Mouse (Mus musculus): ENCODE measurements at regions not wholly inside any gene's neighbourhood (a gene's known extent, or its start where the extent isn't known, plus 50 kb on each side); places are given as distances from the start of the nearest gene placed in this dataset.

DNA sequence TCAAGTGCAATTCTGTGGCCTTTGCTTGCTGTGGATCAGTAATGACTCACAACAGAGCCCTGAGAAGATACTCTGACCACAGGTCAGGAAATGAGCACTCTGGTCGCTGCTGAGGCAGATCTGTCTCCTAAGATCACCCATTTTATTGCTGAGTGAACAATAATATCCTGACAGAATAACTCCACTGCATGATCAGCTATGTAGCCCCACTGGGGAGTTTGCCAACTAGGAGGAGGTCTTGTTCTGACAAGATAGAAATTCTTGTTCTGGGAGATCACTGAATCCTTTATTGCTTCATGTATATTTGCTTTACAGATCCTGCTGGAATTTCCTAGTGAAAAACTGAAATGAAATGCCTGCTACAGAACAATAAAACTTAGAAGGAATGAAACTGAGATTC is 407.6 kb upstream of the Cobl start:
- TF ChIP-seq POLR2A (IDR thresholded peaks at IDR 0.05; ENCODE audit: insufficient read depth, low read length), result no peak
- TF ChIP-seq CTCF (IDR thresholded peaks at IDR 0.05; ENCODE audit: low read depth, low read length), result no peak
